Mouse (Mus musculus): Measurements from ENCODE around the gene Myo6.

The Myo6 gene

GRCm38 (mm10) chr9:80241719-80242118 lies 76.9 kb downstream of the Myo6 start:
- no peak for DNase-seq

GRCm38 (mm10) chr9:80252146-80252545 lies 87.3 kb downstream of the Myo6 start:
- DNase-seq = no peak

DNA sequence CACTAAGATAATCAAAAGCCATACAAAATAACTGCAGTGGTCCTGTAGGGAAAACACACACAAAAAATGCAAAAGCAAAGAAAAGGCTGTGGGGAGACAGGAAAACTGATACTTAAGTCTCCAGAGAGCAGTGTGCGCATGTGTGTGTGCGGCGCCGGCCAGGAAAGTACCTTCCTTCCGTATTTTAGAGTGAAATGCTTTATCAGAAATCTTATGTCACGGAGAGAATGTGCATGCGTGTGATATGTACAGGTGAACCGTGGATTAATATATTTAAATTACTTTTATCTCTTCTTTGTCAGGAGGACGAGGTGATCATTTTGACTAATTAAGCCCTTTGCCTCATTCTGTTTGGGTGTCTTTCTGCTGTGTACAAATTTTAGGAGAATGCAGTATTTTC lies 88.4 kb downstream of the Myo6 start:
- no peak for DNase-seq

- DNase-seq = no peak
Observed at GRCm38 (mm10) chr9:80256561-80256960, 91.7 kb downstream of the Myo6 start.

DNA sequence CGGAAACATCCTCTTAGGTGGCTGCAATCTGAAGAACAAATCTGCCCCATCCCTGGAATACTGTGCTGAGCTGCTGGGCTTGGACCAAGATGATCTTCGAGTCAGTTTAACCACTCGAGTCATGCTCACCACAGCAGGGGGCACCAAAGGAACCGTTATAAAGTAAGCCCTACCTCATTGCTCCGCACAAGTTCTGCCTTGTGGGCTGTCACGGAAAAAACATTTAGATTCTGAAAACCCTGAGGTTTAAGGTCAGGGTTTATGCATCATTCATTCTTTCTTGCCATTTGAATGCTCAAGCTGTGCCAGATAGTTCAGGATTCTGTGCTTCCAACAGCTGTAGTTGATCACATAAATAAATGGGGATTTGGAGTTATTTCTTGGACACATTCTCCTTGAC lies 93.6 kb downstream of the Myo6 start:
- peak; percentile 52 for DNase-seq

GRCm38 (mm10) chr9:80260905-80261304 lies 96.1 kb downstream of the Myo6 start:
- no peak for DNase-seq

DNA sequence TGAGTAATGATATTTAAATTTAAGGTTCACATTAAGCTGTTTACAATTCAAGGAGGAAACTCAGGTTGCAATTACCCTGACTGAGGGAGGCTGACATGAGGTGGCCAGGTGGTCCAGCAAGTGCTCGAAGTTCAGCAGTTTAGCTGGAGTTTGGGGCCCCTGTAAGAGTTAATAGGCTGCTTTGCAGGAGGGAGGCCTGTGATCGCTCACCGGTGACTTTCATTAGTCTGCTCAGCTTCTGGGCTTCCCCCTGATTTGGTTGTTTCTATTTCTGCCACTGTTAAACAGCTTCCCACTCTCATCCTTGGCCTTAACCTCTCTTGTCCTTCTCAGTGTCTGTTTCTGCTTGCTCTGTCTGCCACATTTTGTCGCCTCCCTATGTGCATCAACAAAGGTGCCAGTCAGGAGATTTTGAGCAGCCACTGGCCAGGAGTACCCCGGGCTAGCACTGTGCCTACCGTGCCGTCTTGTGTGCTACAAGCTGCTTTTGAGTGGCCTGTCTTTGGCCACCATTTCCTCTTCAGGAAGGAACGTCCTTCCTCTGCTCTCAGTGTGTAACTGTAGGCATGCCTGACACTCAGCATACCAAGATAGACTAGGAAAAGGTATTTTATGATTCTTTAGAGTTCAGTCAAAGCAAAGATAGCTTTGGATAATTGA lies 97.7 kb downstream of the Myo6 start:
- DNase-seq = no peak

- no peak for DNase-seq
Observed at GRCm38 (mm10) chr9:80266086-80266485, 101.3 kb downstream of the Myo6 start.

GRCm38 (mm10) chr9:80266507-80266906 lies 101.7 kb downstream of the Myo6 start:
- peak; percentile 3 for DNase-seq

GRCm38 (mm10) chr9:80269596-80269995 lies 104.8 kb downstream of the Myo6 start:
- DNase-seq = no peak

- DNase-seq = no peak
Observed at GRCm38 (mm10) chr9:80272951-80273350, 108.1 kb downstream of the Myo6 start.

DNA sequence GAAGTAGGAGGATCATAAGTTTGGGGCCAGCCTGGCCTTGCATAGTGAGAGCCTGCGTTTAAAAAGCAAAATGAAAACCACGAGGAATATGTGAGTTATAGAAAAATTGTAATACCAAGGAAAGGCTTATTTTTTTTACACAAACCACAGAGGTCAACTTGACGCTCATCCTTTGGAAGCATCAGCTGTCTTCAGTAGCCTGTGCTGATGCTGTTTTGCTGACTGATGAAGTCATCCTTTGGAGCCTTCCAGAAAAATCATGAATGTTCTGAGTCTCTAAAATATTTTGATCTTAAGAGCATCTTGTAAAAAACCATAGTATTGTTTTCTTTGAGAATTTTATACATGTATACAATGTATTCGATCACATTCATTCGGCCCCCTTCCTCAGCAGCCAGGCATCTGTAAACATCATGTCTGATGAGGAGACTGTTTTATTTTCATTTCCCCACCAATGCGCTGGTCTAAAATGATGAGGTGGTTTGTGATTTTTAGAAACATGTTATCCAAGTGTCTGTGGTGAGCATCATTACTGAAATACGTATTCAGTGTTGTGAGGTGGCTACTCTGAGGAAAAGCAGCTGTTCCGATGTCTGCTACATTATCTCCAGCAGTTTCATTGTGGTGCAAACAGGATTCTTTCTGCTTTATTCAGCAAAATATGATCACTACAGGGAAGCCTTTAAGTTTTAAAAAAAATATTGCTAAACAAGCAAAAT lies 110.4 kb downstream of the Myo6 start:
- DNase-seq = peak; percentile 14

GRCm38 (mm10) chr9:80275772-80276134 lies 110.9 kb downstream of the Myo6 start:
- no peak for DNase-seq

DNA sequence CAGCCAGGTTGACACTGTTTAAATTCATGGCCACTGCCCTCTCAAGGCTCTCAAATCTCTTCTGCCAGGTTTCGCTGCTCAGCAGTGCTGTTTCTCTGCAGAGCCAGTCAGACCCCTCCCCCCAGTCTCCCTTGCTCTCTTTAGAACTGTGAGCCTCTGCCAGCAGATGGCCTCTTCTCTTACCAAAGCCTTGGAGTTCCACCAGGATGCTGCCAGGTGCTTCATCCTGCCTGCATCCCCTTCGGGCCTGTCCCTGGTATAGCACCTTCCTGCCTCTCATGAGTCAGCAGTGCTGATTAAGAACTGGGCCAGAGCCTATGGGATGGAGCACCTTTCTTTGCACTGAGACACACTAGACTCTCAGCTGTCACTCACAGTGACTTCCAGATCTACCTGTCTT lies 112.3 kb downstream of the Myo6 start:
- DNase-seq = no peak

DNA sequence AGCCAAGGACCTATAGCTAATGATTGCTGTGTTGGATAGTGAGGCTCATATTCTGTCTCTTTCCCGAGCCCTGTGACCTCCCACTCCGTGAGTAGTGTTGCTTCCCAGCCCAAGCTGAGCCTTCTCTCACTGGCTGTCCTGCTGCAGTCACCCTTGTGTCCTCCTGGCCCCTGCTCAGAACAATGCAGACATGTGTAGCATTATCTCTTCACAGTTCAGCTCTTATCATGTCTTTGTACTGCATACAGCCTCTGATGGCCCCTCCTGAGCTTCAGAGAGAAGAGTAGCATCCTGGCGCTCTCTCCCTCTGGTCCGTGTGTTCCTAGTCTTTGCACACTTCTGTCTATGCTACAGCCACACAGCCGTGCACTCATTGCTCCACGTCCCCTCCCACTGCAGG lies 112.9 kb downstream of the Myo6 start:
- DNase-seq = no peak

DNA sequence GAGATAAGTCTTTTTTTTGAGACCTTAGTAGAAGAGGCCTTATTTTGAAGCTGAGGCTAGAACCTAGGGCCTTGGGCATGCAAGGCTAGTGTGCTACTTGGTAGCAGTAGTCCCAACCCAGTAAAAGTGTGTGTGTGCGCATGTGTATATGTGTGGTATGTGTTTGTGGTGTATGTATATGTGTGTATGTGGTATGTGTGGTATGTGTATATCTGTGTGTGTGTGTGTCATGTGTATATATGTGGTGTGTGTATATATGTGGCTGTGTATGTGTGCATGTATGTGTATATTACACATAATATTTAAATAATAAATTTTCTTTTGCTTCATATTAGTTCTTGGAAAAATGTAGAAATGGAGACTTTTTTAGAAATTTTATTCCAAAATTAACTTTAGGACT lies 115.9 kb downstream of the Myo6 start:
- DNase-seq = no peak

- no peak for DNase-seq
Observed at GRCm38 (mm10) chr9:80282426-80282825, 117.6 kb downstream of the Myo6 start.

GRCm38 (mm10) chr9:80284539-80285174 lies 119.8 kb downstream of the Myo6 start:
- DNase-seq = no peak

DNA sequence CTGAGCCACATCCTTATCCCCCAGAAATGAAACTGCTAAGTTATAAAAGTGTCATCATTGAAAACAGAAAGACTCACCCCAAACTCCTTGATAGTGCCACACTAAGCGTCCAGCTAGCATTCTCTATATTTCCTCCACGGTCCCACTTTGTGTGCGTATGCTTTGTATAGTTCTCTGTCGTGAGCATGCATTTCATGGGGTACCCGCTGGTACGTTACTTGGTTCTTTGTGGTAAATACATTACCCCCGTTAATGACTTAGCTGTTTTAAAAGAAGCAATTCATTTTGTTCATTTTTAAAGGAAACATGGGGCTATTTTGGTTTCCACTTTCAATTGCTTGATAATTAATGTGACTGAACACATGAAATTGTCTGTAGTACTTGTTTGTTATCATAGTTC lies 122.0 kb downstream of the Myo6 start:
- no peak for DNase-seq

DNA sequence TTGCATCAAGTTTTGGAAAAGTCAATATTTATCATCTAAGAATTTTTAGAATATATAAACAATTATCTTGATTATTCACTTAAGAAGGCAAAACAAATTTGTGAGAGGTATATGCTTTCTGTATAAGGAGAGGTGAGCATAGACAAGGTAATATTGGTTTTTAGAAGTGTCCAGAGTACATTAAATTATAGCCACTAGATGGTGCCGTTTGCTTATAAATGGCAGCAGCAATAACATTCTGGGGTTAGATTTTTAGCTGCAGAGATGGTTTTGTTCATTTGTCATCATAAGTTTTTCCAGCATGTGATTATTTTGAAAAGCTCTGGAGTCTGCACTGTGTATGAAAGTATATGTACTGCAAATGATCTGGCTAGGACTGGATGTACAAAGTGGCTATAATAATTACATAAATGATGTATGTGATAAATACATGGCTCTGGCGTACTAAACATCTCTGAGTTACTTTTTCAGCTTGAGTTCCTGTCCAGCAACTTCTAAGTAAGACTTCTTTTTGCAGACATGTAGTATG lies 128.3 kb downstream of the Myo6 start:
- DNase-seq = peak; percentile 32

DNA sequence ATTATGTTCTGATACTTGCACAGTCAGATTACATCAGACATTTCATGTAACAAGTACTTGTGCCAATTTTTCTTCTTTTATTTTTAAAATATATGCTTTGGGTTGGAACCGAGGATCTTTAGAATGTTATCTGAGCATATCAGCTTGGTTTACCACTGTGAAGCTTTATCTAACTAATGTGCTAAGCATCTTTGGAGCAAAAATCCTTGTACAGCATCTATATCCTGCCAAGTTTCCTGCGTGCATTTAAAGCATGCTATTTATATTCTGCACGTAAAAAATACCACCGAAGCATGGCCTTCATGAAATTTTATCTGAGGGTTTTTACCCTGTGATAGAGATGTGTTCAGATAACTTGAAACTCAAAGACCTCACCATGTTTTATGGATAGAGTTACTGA lies 131.3 kb downstream of the Myo6 start:
- DNase-seq = no peak

DNA sequence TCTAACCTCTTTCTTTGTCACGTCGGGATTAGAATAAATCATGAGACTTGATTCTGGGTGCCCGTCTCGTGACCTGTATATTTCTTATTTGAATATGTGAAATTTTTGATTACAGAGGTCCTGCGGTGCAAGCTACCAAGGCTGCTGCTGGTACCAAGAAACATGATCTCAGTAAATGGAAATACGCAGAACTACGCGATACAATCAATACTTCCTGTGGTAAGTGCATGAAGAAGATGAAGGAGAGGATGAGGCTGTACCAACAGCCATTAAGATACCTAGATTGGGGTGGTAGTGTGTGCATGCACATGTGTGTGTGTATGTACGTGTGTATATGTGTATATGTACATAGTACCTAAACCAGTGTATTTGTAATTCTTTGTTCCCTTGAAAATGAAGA lies 134.2 kb downstream of the Myo6 start:
- DNase-seq = no peak

DNA sequence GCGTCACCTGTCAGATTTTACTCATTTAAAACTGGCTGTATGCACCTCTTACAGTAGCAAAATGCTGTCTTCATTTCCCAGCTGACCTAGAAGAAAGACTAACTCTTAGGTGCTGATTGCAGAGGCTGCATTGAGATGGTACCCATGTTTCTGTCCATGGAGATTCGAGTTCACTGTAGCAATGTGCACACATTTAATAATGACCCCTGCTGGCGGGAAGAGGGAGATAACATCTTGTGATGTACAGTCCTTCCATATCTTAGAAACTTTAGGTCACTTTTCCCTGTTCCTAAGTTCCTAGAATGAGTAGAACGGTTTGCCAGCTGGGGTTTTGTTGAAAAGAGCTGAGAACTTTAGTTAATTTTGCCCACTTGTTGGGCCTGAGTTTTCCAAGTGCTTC lies 138.7 kb downstream of the Myo6 start:
- DNase-seq = peak; percentile 45

DNA sequence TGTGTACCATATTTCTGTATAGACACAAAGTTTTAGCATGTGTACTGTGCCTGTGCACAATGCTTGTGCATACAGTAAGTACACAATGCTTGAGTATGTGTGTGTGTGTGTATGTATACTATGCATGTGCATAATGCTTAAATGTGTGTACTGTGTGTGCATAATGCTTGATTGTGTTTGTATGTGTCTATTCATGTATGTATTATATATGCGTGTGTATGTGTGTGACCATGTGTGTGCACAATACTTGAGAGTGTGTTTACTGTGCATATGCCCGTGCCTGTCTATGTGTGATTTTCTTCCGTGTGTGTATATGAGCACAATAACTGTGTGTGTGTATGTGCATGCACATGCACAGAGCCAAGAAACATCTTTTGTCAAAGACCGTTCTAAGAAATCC lies 141.6 kb downstream of the Myo6 start:
- no peak for DNase-seq
